Mouse (Mus musculus): ENCODE measurements at regions not wholly inside any gene's neighbourhood (a gene's known extent, or its start where the extent isn't known, plus 50 kb on each side); places are given as distances from the start of the nearest gene placed in this dataset.

DNA sequence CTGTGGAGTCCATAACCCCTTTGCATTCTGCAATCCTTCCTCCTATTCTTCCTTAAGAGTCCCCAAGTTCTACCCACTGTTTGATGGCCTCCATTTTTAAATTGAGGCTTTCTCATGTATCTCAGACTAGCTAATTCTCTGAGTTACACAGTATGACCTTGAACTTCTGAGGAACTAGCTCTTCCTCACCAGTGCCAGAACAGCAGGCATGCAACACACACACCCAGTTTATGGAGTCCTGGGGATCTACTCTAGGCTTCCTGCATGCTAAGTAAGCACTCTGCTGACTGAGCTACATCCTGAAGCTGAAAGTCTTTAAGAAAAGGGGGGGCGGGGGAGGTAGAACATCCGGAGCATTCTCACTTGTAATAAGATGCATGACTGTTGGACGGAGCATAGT is 159.2 kb upstream of the Klf6 start:
- DNase-seq (ENCODE audit: low read depth, low spot score), result no peak
- no peaks in the 10 kb centered on the region for H3K9me3 ChIP-seq (replicated peaks; ENCODE audit: insufficient read depth, low read length)
- no peaks in the 10 kb centered on the region for H3K79me2 ChIP-seq (ENCODE audit: control insufficient read depth, insufficient read depth, low read length, poor library complexity)
- no peak overlapping the region for H3K4me3 ChIP-seq (ENCODE audit: control insufficient read depth in 1 of 2, insufficient read depth in 1 of 2, low read depth in 2 of 2, low read length in 2 of 2)
- no peak overlapping the region for H3K9ac ChIP-seq (ENCODE audit: control insufficient read depth, low read depth, low read length, poor library complexity, severe bottlenecking)
- no peak for TF ChIP-seq BHLHE40 (IDR thresholded peaks at IDR 0.05; ENCODE audit: borderline replicate concordance, low read depth, low read length)
- no peak for TF ChIP-seq SMC3 (IDR thresholded peaks at IDR 0.05; ENCODE audit: low read depth, low read length)
- TF ChIP-seq CHD1 (IDR thresholded peaks at IDR 0.05; ENCODE audit: low read depth, low read length), result no peak
- no peak for TF ChIP-seq NELFE (IDR thresholded peaks at IDR 0.05; ENCODE audit: low read depth, low read length)
- TF ChIP-seq JUND (IDR thresholded peaks at IDR 0.05; ENCODE audit: low read depth, low read length), result no peak
- no peak for TF ChIP-seq CHD2 (IDR thresholded peaks at IDR 0.05; ENCODE audit: low read length)
- no peak for TF ChIP-seq MAZ (IDR thresholded peaks at IDR 0.05; ENCODE audit: low read depth, low read length)
- TF ChIP-seq EP300 (IDR thresholded peaks at IDR 0.05; ENCODE audit: low read depth in 1 of 2, low read length in 2 of 2), result no peak
- TF ChIP-seq GATA1 (IDR thresholded peaks at IDR 0.05; ENCODE audit: low read depth, low read length), result no peak
- no peak for TF ChIP-seq ZNF384 (IDR thresholded peaks at IDR 0.05; ENCODE audit: low read depth, low read length)
- TF ChIP-seq POLR2AphosphoS2 (IDR thresholded peaks at IDR 0.05; ENCODE audit: low read length), result no peak
- TF ChIP-seq TCF12 (IDR thresholded peaks at IDR 0.05; ENCODE audit: low read depth, low read length), result no peak
- no peak for TF ChIP-seq MAFK (IDR thresholded peaks at IDR 0.05; ENCODE audit: borderline replicate concordance, low read depth, low read length)
- TF ChIP-seq SIN3A (IDR thresholded peaks at IDR 0.05; ENCODE audit: low read length), result no peak
- TF ChIP-seq ETS1 (IDR thresholded peaks at IDR 0.05; ENCODE audit: low read depth, low read length), result no peak
- no peak for TF ChIP-seq TAL1 (IDR thresholded peaks at IDR 0.05; ENCODE audit: low read length)
- TF ChIP-seq CTCF (IDR thresholded peaks at IDR 0.05 in 2 of 3, conservative IDR thresholded peaks at IDR 0.05 in 1 of 3; ENCODE audit: control insufficient read depth in 1 of 3, insufficient read depth in 1 of 3, low read depth in 2 of 3, low read length in 3 of 3, poor library complexity in 1 of 3, severe bottlenecking in 1 of 3), result no peak
- no peak for TF ChIP-seq ZMIZ1 (IDR thresholded peaks at IDR 0.05; ENCODE audit: low read depth, low read length)
- no peak for TF ChIP-seq USF1 (IDR thresholded peaks at IDR 0.05; ENCODE audit: low read depth, low read length)
- no peaks in the 10 kb centered on the region for H3K36me3 ChIP-seq (ENCODE audit: control insufficient read depth in 1 of 2, insufficient read depth in 2 of 2, low read length in 2 of 2)
- no peaks in the 10 kb centered on the region for H3K4me1 ChIP-seq (ENCODE audit: control insufficient read depth in 1 of 2, insufficient read depth in 2 of 2, low read length in 2 of 2)
- peaks cover 5 to 7% of the 10 kb centered on the region in 2 experiments; a peak in 3 of 4 replicates for H3K27me3 ChIP-seq (ENCODE audit: control insufficient read depth in 1 of 2, insufficient read depth in 2 of 2, low read length in 2 of 2)
- no peak overlapping the region for H3K27ac ChIP-seq (ENCODE audit: control insufficient read depth, low read depth, low read length)

- Histone ChIP-seq H3K4me1 (ENCODE audit: control insufficient read depth in 1 of 2, insufficient read depth in 2 of 2, low read length in 2 of 2) (no peaks in the 10 kb centered on the region), H3K36me3 (ENCODE audit: control insufficient read depth in 1 of 2, insufficient read depth in 2 of 2, low read length in 2 of 2) (no peaks in the 10 kb centered on the region), H3K9me3 (replicated peaks; ENCODE audit: insufficient read depth, low read length) (no peaks in the 10 kb centered on the region), H3K79me2 (ENCODE audit: control insufficient read depth, insufficient read depth, low read length, poor library complexity) (no peaks in the 10 kb centered on the region), H3K27ac (ENCODE audit: control insufficient read depth, low read depth, low read length) (no peak overlapping the region), H3K27me3 (ENCODE audit: control insufficient read depth in 1 of 2, insufficient read depth in 2 of 2, low read length in 2 of 2) (peaks cover 5 to 7% of the 10 kb centered on the region in 2 experiments; a peak in 3 of 4 replicates), H3K4me3 (ENCODE audit: control insufficient read depth in 1 of 2, insufficient read depth in 1 of 2, low read depth in 2 of 2, low read length in 2 of 2) (no peak overlapping the region), H3K9ac (ENCODE audit: control insufficient read depth, low read depth, low read length, poor library complexity, severe bottlenecking) (no peak overlapping the region)
- TF ChIP-seq GATA1 (IDR thresholded peaks at IDR 0.05; ENCODE audit: low read depth, low read length), result no peak
- TF ChIP-seq USF1 (IDR thresholded peaks at IDR 0.05; ENCODE audit: low read depth, low read length), result no peak
- no peak for TF ChIP-seq MXI1 (IDR thresholded peaks at IDR 0.05; ENCODE audit: low read depth, low read length)
- TF ChIP-seq USF2 (IDR thresholded peaks at IDR 0.05; ENCODE audit: borderline replicate concordance in 1 of 2, insufficient read depth in 1 of 2, low read depth in 1 of 2, low read length in 2 of 2), result no peak
- no peak for TF ChIP-seq TCF12 (IDR thresholded peaks at IDR 0.05; ENCODE audit: low read depth, low read length)
- TF ChIP-seq POLR2AphosphoS5 (IDR thresholded peaks at IDR 0.05; ENCODE audit: borderline replicate concordance, low read depth, low read length), result no peak
- no peak for TF ChIP-seq EP300 (IDR thresholded peaks at IDR 0.05; ENCODE audit: low read depth in 1 of 2, low read length in 2 of 2)
- no peak for TF ChIP-seq RCOR1 (IDR thresholded peaks at IDR 0.05; ENCODE audit: low read depth, low read length)
- no peak for TF ChIP-seq MEF2A (IDR thresholded peaks at IDR 0.05; ENCODE audit: extremely low read depth, insufficient replicate concordance, low read depth, low read length, poor library complexity, severe bottlenecking)
- no peak for TF ChIP-seq ZNF384 (IDR thresholded peaks at IDR 0.05; ENCODE audit: low read depth, low read length)
- TF ChIP-seq POLR2AphosphoS2 (IDR thresholded peaks at IDR 0.05; ENCODE audit: low read length), result no peak
- TF ChIP-seq ELF1 (IDR thresholded peaks at IDR 0.05; ENCODE audit: low read depth, low read length), result no peak
- no peak for TF ChIP-seq GABPA (IDR thresholded peaks at IDR 0.05; ENCODE audit: low read depth, low read length)
- TF ChIP-seq CHD2 (IDR thresholded peaks at IDR 0.05; ENCODE audit: low read length), result no peak
- no peak for TF ChIP-seq MAFK (IDR thresholded peaks at IDR 0.05; ENCODE audit: borderline replicate concordance, low read depth, low read length)
- no peak for TF ChIP-seq RAD21 (IDR thresholded peaks at IDR 0.05; ENCODE audit: low read depth, low read length)
- TF ChIP-seq POLR2A (IDR thresholded peaks at IDR 0.05; ENCODE audit: control insufficient read depth in 1 of 2, insufficient read depth in 1 of 2, low read depth in 1 of 2, low read length in 2 of 2, poor library complexity in 1 of 2), result no peak
- TF ChIP-seq TBP (IDR thresholded peaks at IDR 0.05; ENCODE audit: low read depth, low read length), result no peak
- no peak for DNase-seq (ENCODE audit: low read depth, low spot score)
Observed at GRCm38 (mm10) chr13:5704991-5705390, 156.3 kb upstream of the Klf6 start.

Data from MEL (cell line).